In the genomic region with DNA sequence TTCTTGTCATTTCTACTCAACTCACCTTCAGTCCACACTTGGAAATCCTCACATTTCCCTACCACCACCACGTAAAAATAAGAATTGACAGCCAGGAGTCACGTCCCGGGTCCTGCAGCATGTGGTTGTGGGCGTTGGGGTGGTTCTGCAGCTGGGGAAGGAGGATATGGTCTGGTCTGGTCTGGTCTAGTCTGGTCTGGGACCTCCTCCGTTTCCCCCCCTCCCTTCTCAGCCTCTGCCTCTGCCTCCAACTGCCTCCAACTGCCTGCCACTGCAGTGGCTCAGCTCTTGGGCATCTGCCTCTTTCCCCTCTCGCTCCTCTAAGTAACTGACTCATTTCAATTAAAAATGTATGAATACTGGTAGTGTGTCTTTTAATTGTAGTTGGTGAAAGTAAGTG, we compare ENCODE assay signal across 41 mouse cellular contexts. TPM values are rescaled to one million over a fixed set of nuclear protein-coding genes. Genes with fewer than 3 reads are reported as not detected.
"Had no signal": no experiment of that assay in that cellular context is flagged by ENCODE, and none has a peak within 500 bp of the region (broad histone marks: within the 10 kb centered on the region; RNA-seq: fewer than 3 reads in every experiment).

No protein-coding gene starts in this region.

RNA-seq across cellular contexts. Expression of gene Gm1527, which starts 4.5 kb away (rescaled TPM):
- total RNA-seq: heart, postnatal 10 days; heart, postnatal 14 days; heart, postnatal 25 days; heart, postnatal 36 days; heart, postnatal 4 days; hematopoietic stem cell, adult 5-6 weeks; hindbrain, postnatal 0 days; layer of hippocampus, adult 18-20 months; layer of hippocampus, adult 2 months; layer of hippocampus, adult 8-10 months; layer of hippocampus, postnatal 10 days; layer of hippocampus, postnatal 14 days; layer of hippocampus, postnatal 25 days; layer of hippocampus, postnatal 36 days; left cerebral cortex, adult 18-20 months; left cerebral cortex, adult 2 months; left cerebral cortex, adult 8-10 months had no signal
- polyA plus RNA-seq: heart, embryonic 11.5 days; heart, embryonic 12.5 days; heart, embryonic 13.5 days; heart, embryonic 14.5 days; heart, embryonic 15.5 days; heart, embryonic 16.5 days; heart, postnatal 0 days; hindbrain, embryonic 10.5 days; hindbrain, embryonic 11.5 days; hindbrain, embryonic 12.5 days; hindbrain, embryonic 13.5 days; hindbrain, embryonic 14.5 days; hindbrain, embryonic 15.5 days; hindbrain, embryonic 16.5 days; hindbrain, postnatal 0 days; inflammation-experienced regulatory T-cells, adult 6 months; intestine, embryonic 14.5 days; intestine, embryonic 15.5 days; intestine, embryonic 16.5 days; intestine, postnatal 0 days; kidney, adult 2 months; kidney, embryonic 14.5 days; kidney, embryonic 15.5 days; kidney, embryonic 16.5 days; large intestine, adult 2 months had no signal
